Mouse (Mus musculus) thymus, adult 2 months (tissue): Measurements from ENCODE around the gene Rhov. TPM values are rescaled to one million over a fixed set of nuclear protein-coding genes. Genes with fewer than 3 reads are reported as not detected.

Source experiments
- DNase-seq: peaks from one replicate; pipeline ENCODE4 v3.0.0; 2021
- H3K27ac ChIP-seq: fragments of 200-500 bp; 2 replicates; pipeline ENCODE4 v1.5.1; 2012; ENCODE audit warnings: low read length, control low read depth; ENCODE audit not compliant: control insufficient read depth, insufficient read depth
- H3K27me3 ChIP-seq: fragments of 200-500 bp; 2 replicates; pipeline ENCODE4 v1.6.1; 2012; ENCODE audit warnings: mild to moderate bottlenecking, low read length, moderate library complexity, mixed read lengths; ENCODE audit not compliant: control insufficient read depth, insufficient read depth
- H3K36me3 ChIP-seq: fragments of 200-500 bp; 2 replicates; pipeline ENCODE4 v1.6.1; 2012; ENCODE audit warnings: mild to moderate bottlenecking, low read length, moderate library complexity; ENCODE audit not compliant: control insufficient read depth, insufficient read depth
- H3K4me1 ChIP-seq: fragments of 200-500 bp; replicated peaks from 2 replicates; pipeline ENCODE4 v1.6.1; 2012; ENCODE audit warnings: low read length; ENCODE audit not compliant: control insufficient read depth, insufficient read depth
- H3K4me3 ChIP-seq: fragments of 200-500 bp; 2 replicates; pipeline ENCODE4 v1.5.1; 2012; ENCODE audit warnings: mild to moderate bottlenecking, low read length, control low read depth, moderate library complexity; ENCODE audit not compliant: control insufficient read depth, insufficient read depth
- CTCF ChIP-seq: fragments of 200-500 bp; IDR thresholded peaks from 2 replicates; pipeline ENCODE4 v1.5.1; 2012; ENCODE audit warnings: mild to moderate bottlenecking, control low read depth, low read length, moderate library complexity, borderline replicate concordance; ENCODE audit not compliant: control insufficient read depth, poor library complexity, insufficient read depth; ENCODE audit errors: extremely low read depth
- POLR2A ChIP-seq: fragments of 200-500 bp; IDR thresholded peaks from 2 replicates; pipeline ENCODE4 v1.6.1; 2012; ENCODE audit warnings: mild to moderate bottlenecking, low read length, control low read depth, moderate library complexity; ENCODE audit not compliant: control insufficient read depth, poor library complexity, insufficient read depth; ENCODE audit errors: extremely low read depth
- whole genome bisulfite sequencing: fragments of 180-500 bp; shearing (Covaris S2); methylation state at CpG from one replicate; pipeline ENCODE4 v1.1.7; 2018; 5-methylcytosine and 5-hydroxymethylcytosine counted together
- polyA plus RNA-seq: library from polyadenylated mRNA; depleted of rRNA; stranded (reverse); fragments of >200 nt; gene quantifications from 2 replicates; pipeline ENCODE4 v1.2.3, GENCODE M21; 2012

The Rhov gene
- polyA plus RNA-seq, 1 experiment, result 2.6 TPM

GRCm38 (mm10) chr2:119293311-119293710 is 22.2 kb upstream of the Rhov start:
- H3K4me1 ChIP-seq, result peaks cover 11% of the 10 kb centered on the region
- no peak overlapping the region for H3K27ac ChIP-seq
- no peak overlapping the region for H3K4me3 ChIP-seq
- TF ChIP-seq POLR2A (no peak), CTCF (no peak)
- H3K27me3 ChIP-seq, result no peaks in the 10 kb centered on the region
- no peak for DNase-seq
- WGBS, result 98% methylated on average over 17 of the region's 17 CpGs
- peaks cover 17% of the 10 kb centered on the region for H3K36me3 ChIP-seq

GRCm38 (mm10) chr2:119292852-119293251 is 21.8 kb upstream of the Rhov start:
- H3K27me3 ChIP-seq, result no peaks in the 10 kb centered on the region
- no peak for DNase-seq
- H3K4me3 ChIP-seq, result no peak overlapping the region
- no peak for TF ChIP-seq POLR2A
- no peak for TF ChIP-seq CTCF
- peaks cover 15% of the 10 kb centered on the region for H3K36me3 ChIP-seq
- 96% methylated on average over 17 of the region's 17 CpGs for WGBS
- H3K27ac ChIP-seq, result no peak overlapping the region
- H3K4me1 ChIP-seq, result peaks cover 11% of the 10 kb centered on the region

GRCm38 (mm10) chr2:119292281-119292680 is 21.2 kb upstream of the Rhov start:
- Histone ChIP-seq H3K27me3 (no peaks in the 10 kb centered on the region), H3K36me3 (peaks cover 10% of the 10 kb centered on the region), H3K27ac (no peak overlapping the region), H3K4me3 (no peak overlapping the region), H3K4me1 (peaks cover 11% of the 10 kb centered on the region)
- TF ChIP-seq POLR2A (no peak), CTCF (no peak)
- 98% methylated on average over 5 of the region's 5 CpGs for WGBS
- DNase-seq, result no peak

GRCm38 (mm10) chr2:119289014-119289416 is 17.9 kb upstream of the Rhov start:
- DNase-seq, result peak; percentile 22
- TF ChIP-seq POLR2A (no peak), CTCF (no peak)

DNA sequence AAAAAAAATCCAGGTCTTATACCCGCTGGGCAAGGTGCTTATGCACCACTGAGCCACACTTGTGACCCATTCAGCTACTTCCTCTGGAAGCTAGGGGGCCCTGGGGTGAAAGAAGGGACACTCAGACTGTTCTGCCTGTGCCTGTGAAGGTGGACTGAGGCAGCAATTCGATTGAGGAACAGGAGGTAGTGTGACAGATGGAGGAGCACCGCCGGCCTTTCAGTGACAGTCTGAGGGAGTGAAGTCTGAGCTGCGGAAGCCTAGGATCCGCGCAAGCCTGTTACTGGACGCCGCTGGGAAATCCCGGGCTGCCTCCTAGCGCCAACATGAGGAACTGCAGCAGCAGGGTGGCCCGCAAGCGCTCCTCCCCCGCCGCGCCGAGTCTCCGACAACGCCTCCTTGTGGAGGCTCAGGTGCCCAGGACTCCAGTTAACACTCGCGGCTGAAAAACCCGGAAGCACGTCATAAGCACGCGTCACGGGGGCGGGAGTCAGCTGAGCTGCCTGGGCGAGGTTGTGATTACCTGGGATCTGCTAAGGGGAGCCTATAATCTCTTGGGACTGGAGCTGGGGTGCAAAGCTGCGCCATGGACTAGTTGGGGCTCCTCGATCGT is 17.3 kb upstream of the Rhov start, which contains the start of gene Vps18:
Gene Vps18, plus strand, starts transcription at position 471 of the 613 bp plus-strand sequence.
- DNase-seq, result peak; percentile 97
- H3K36me3 ChIP-seq, result no peaks in the 10 kb centered on the region; the same call in 1 of the 2 replicates
- H3K27ac ChIP-seq, result peak within 1 kb of the TSS; percentile 14; the same call in 1 of the 2 replicates
- WGBS, result under 1% methylated on average over 31 of the region's 31 CpGs
- H3K27me3 ChIP-seq, result no peaks in the 10 kb centered on the region
- H3K4me1 ChIP-seq, result peaks cover 11% of the 10 kb centered on the region
- H3K4me3 ChIP-seq, result peak within 1 kb of the TSS; percentile 67
- TF ChIP-seq POLR2A, result no peak
- TF ChIP-seq CTCF, result peak; percentile 99

More at GRCm38 (mm10) chr2:119289014-119289416, 17.9 kb upstream of the Rhov start:
- Histone ChIP-seq H3K27ac (peak overlapping the region; percentile 14; the same call in 1 of the 2 replicates), H3K27me3 (no peaks in the 10 kb centered on the region), H3K4me3 (peak overlapping the region; percentile 67), H3K36me3 (no peaks in the 10 kb centered on the region; the same call in none of the 2 replicates), H3K4me1 (peaks cover 11% of the 10 kb centered on the region)
- WGBS, result under 1% methylated on average over 11 of the region's 11 CpGs

- TF ChIP-seq POLR2A, result no peak
- TF ChIP-seq CTCF, result no peak
- Histone ChIP-seq H3K36me3 (no peaks in the 10 kb centered on the region; the same call in 1 of the 2 replicates), H3K4me3 (no peak overlapping the region)
Measured at GRCm38 (mm10) chr2:119287372-119287771, 16.3 kb upstream of the Rhov start.

More at GRCm38 (mm10) chr2:119287372-119287771, 16.3 kb upstream of the Rhov start:
- Histone ChIP-seq H3K4me1 (peaks cover 11% of the 10 kb centered on the region), H3K27me3 (no peaks in the 10 kb centered on the region), H3K27ac (no peak overlapping the region)
- no peak for DNase-seq
- 96% methylated on average over 5 of the region's 5 CpGs for WGBS
